In genomic region chr8:117097051-117097563, GRCm38 (mm10) we compare ENCODE assay signal across 14 mouse cellular contexts. TPM values are rescaled to one million over a fixed set of nuclear protein-coding genes. Genes with fewer than 3 reads are reported as not detected.
DNase-seq lines count a peak whose midpoint lies in the region; ATAC-seq lines count a peak whose summit lies in the region.
"Had no signal": no experiment of that assay in that cellular context is flagged by ENCODE, and none has a peak within 500 bp of the region (broad histone marks: within the 10 kb centered on the region; RNA-seq: fewer than 3 reads in every experiment).

No protein-coding gene starts in this region.

- DNase-seq in hindbrain, embryonic 14.5 days (ENCODE audit: low spot score), result no peak
- no peak for DNase-seq in hindbrain, embryonic 10.5 days (ENCODE audit: low spot score)
- DNase-seq in midbrain, embryonic 14.5 days, result no peak
- DNase-seq in midbrain, embryonic 11.5 days (ENCODE audit: low spot score, missing footprints), result no peak
- DNase-seq in heart, postnatal 10 days, result no peak
- no peak for DNase-seq in right cerebral cortex, postnatal 25 days
- DNase-seq: cerebellum, adult 11 months; heart, adult 2 months; spleen, adult 18-20 months; thymus, adult 2 months had no signal

- intact Hi-C loops in heart, postnatal 10 days (cut with DNase I), result no loop called here

- H3K4me2 ChIP-seq in hindbrain, embryonic 14.5 days (replicated peaks), result peak overlapping the region; percentile 21; the same call in 1 of the 2 replicates
- H3K4me2 ChIP-seq in midbrain, embryonic 14.5 days (ENCODE audit: low read length), result 0 out of 2 replicates have a peak overlapping the region, but pooled peaks have one; percentile 8
- no peak overlapping the region for H3K4me2 ChIP-seq in midbrain, embryonic 11.5 days
- H3K4me2 ChIP-seq in intestine, embryonic 16.5 days (ENCODE audit: low read depth, low read length), result peak overlapping the region; percentile 13; the same call in 1 of the 2 replicates
- peak overlapping the region; percentile 35 for H3K4me2 ChIP-seq in stomach, embryonic 15.5 days

- peaks cover 8% of the 10 kb centered on the region; the same call in 1 of the 2 replicates for H3K4me1 ChIP-seq in hindbrain, embryonic 14.5 days (replicated peaks; ENCODE audit: control insufficient read depth, insufficient read depth, low read length)
- H3K4me1 ChIP-seq in hindbrain, embryonic 10.5 days (replicated peaks), result peaks cover 19% of the 10 kb centered on the region
- 0 out of 2 replicates have a peak, but pooled peaks cover 5% of the 10 kb centered on the region for H3K4me1 ChIP-seq in midbrain, embryonic 14.5 days (ENCODE audit: control insufficient read depth, insufficient read depth, low read length)
- H3K4me1 ChIP-seq in midbrain, embryonic 11.5 days (ENCODE audit: control insufficient read depth, insufficient read depth, low read length), result peaks cover 3% of the 10 kb centered on the region; the same call in 1 of the 2 replicates
- H3K4me1 ChIP-seq in intestine, embryonic 16.5 days (ENCODE audit: control insufficient read depth, insufficient read depth, low read length), result peaks cover 20% of the 10 kb centered on the region
- H3K4me1 ChIP-seq in stomach, embryonic 15.5 days, result 0 out of 2 replicates have a peak, but pooled peaks cover 3% of the 10 kb centered on the region

- 0 out of 2 replicates have a peak overlapping the region, but pooled peaks have one; percentile 6 for H3K9ac ChIP-seq in hindbrain, embryonic 14.5 days
- H3K9ac ChIP-seq in midbrain, embryonic 14.5 days (replicated peaks; ENCODE audit: low read length), result no peak overlapping the region
- H3K9ac ChIP-seq in midbrain, embryonic 11.5 days (ENCODE audit: low read length), result no peak overlapping the region
- H3K9ac ChIP-seq in intestine, embryonic 16.5 days (ENCODE audit: low read depth, low read length), result no peak overlapping the region; the same call in 1 of the 2 replicates
- H3K9ac ChIP-seq in stomach, embryonic 15.5 days, result no peak overlapping the region

- WGBS in hindbrain, embryonic 14.5 days, result 62% methylated on average over 10 of the region's 10 CpGs
- whole genome bisulfite sequencing in hindbrain, embryonic 10.5 days, result 81% methylated on average over 10 of the region's 10 CpGs
- WGBS in midbrain, embryonic 14.5 days, result 76% methylated on average over 10 of the region's 10 CpGs
- 81% methylated on average over 10 of the region's 10 CpGs for WGBS in midbrain, embryonic 11.5 days
- WGBS in intestine, embryonic 16.5 days, result 39% methylated on average over 10 of the region's 10 CpGs
- WGBS in stomach, embryonic 15.5 days, result 51% methylated on average over 10 of the region's 10 CpGs

- no peaks in the 10 kb centered on the region for H3K27me3 ChIP-seq in hindbrain, embryonic 14.5 days (ENCODE audit: control insufficient read depth, insufficient read depth, low read length)
- H3K27me3 ChIP-seq in hindbrain, embryonic 10.5 days (ENCODE audit: insufficient read depth, poor library complexity, severe bottlenecking), result no peaks in the 10 kb centered on the region
- no peaks in the 10 kb centered on the region for H3K27me3 ChIP-seq in midbrain, embryonic 14.5 days (ENCODE audit: control insufficient read depth, insufficient read depth, low read length)
- no peaks in the 10 kb centered on the region for H3K27me3 ChIP-seq in midbrain, embryonic 11.5 days (ENCODE audit: control insufficient read depth, insufficient read depth, low read length)
- H3K27me3 ChIP-seq in intestine, embryonic 16.5 days (replicated peaks; ENCODE audit: control insufficient read depth, insufficient read depth, low read length), result no peaks in the 10 kb centered on the region
- no peaks in the 10 kb centered on the region for H3K27me3 ChIP-seq in stomach, embryonic 15.5 days (replicated peaks)

- peaks cover 6% of the 10 kb centered on the region; the same call in 1 of the 2 replicates for H3K9me3 ChIP-seq in hindbrain, embryonic 14.5 days (ENCODE audit: control insufficient read depth, low read length)
- no peaks in the 10 kb centered on the region for H3K9me3 ChIP-seq in hindbrain, embryonic 10.5 days
- H3K9me3 ChIP-seq in midbrain, embryonic 14.5 days (ENCODE audit: control insufficient read depth, low read length), result peaks cover 7% of the 10 kb centered on the region; the same call in 1 of the 2 replicates
- peaks cover 3% of the 10 kb centered on the region; the same call in 1 of the 2 replicates for H3K9me3 ChIP-seq in midbrain, embryonic 11.5 days (ENCODE audit: control insufficient read depth, low read length)
- 0 out of 2 replicates have a peak, but pooled peaks cover 3% of the 10 kb centered on the region for H3K9me3 ChIP-seq in intestine, embryonic 16.5 days (ENCODE audit: control insufficient read depth, low read length)
- no peaks in the 10 kb centered on the region for H3K9me3 ChIP-seq in stomach, embryonic 15.5 days

- no peak overlapping the region for H3K4me3 ChIP-seq in hindbrain, embryonic 14.5 days (replicated peaks; ENCODE audit: low read length)
- no peak overlapping the region for H3K4me3 ChIP-seq in hindbrain, embryonic 10.5 days
- no peak overlapping the region for H3K4me3 ChIP-seq in midbrain, embryonic 14.5 days (replicated peaks; ENCODE audit: low read depth, low read length)
- H3K4me3 ChIP-seq in midbrain, embryonic 11.5 days (ENCODE audit: low read depth, low read length), result no peak overlapping the region
- H3K4me3 ChIP-seq in intestine, embryonic 16.5 days (ENCODE audit: low read length), result no peak overlapping the region
- no peak overlapping the region for H3K4me3 ChIP-seq in stomach, embryonic 15.5 days (replicated peaks)
- H3K4me3 ChIP-seq: heart, adult 2 months had no signal

- H3K27ac ChIP-seq in hindbrain, embryonic 14.5 days, result peak overlapping the region; percentile 64
- no peak overlapping the region for H3K27ac ChIP-seq in hindbrain, embryonic 10.5 days
- H3K27ac ChIP-seq in midbrain, embryonic 14.5 days (replicated peaks; ENCODE audit: low read depth, low read length), result peak overlapping the region; percentile 52; the same call in 1 of the 2 replicates
- no peak overlapping the region for H3K27ac ChIP-seq in midbrain, embryonic 11.5 days (ENCODE audit: low read depth, low read length)
- H3K27ac ChIP-seq in intestine, embryonic 16.5 days (ENCODE audit: low read length), result peak overlapping the region; percentile 46
- peak overlapping the region; percentile 62 for H3K27ac ChIP-seq in stomach, embryonic 15.5 days
- H3K27ac ChIP-seq: heart, adult 2 months had no signal

- peak; percentile 14; the same call in 1 of the 2 replicates for ATAC-seq in hindbrain, embryonic 14.5 days (ENCODE audit: low FRiP score)
- ATAC-seq in midbrain, embryonic 14.5 days (ENCODE audit: low FRiP score, low TSS enrichment), result no peak
- ATAC-seq in midbrain, embryonic 11.5 days (ENCODE audit: low FRiP score), result no peak
- ATAC-seq in intestine, embryonic 16.5 days, result peak; percentile 53
- ATAC-seq in stomach, embryonic 15.5 days (ENCODE audit: insufficient read depth, low FRiP score, low read depth), result no peak

- no peaks in the 10 kb centered on the region for H3K36me3 ChIP-seq in hindbrain, embryonic 14.5 days (replicated peaks; ENCODE audit: control insufficient read depth, insufficient read depth)
- H3K36me3 ChIP-seq in hindbrain, embryonic 10.5 days, result no peaks in the 10 kb centered on the region
- no peaks in the 10 kb centered on the region for H3K36me3 ChIP-seq in midbrain, embryonic 14.5 days (ENCODE audit: control insufficient read depth, insufficient read depth, low read length)
- no peaks in the 10 kb centered on the region for H3K36me3 ChIP-seq in midbrain, embryonic 11.5 days (ENCODE audit: control insufficient read depth, insufficient read depth, low read length)
- no peaks in the 10 kb centered on the region for H3K36me3 ChIP-seq in intestine, embryonic 16.5 days (ENCODE audit: control insufficient read depth, insufficient read depth, low read length)
- no peaks in the 10 kb centered on the region for H3K36me3 ChIP-seq in stomach, embryonic 15.5 days

RNA-seq across cellular contexts. Expression of gene Bco1, which starts 1.5 kb away (rescaled TPM):
- polyA plus RNA-seq in hindbrain, embryonic 14.5 days (2014; fragmentation: Nextera tagmentation; extraction: Ambion mirVana), result 0.17 and 0.25 TPM in 2 replicates
- polyA plus RNA-seq in hindbrain, embryonic 10.5 days (2016; fragmentation: Nextera tagmentation; extraction: Ambion mirVana), result 0.21 and 0.22 TPM in 2 replicates
- 0.18 TPM in 1 of 2 replicates, not detected in the other for polyA plus RNA-seq in midbrain, embryonic 14.5 days (2014; fragmentation: Nextera tagmentation; extraction: Ambion mirVana)
- 0.18 and 0.28 TPM in 2 replicates for polyA plus RNA-seq in midbrain, embryonic 11.5 days (2014; fragmentation: Nextera tagmentation; extraction: Ambion mirVana)
- polyA plus RNA-seq in intestine, embryonic 16.5 days (2015; fragmentation: Nextera tagmentation; extraction: Ambion mirVana), result 1.2 TPM in 2 replicates
- 1.1 and 1.2 TPM in 2 replicates for polyA plus RNA-seq in stomach, embryonic 15.5 days (2015; fragmentation: Nextera tagmentation; extraction: Ambion mirVana)
- total RNA-seq in heart, postnatal 10 days (2021), result under 1 TPM in 1 of 2 experiments, not detected in 1; 0.14 TPM
- total RNA-seq: heart, adult 2 months; left cerebral cortex, postnatal 14 days had no signal

RNA-seq across cellular contexts. Expression of gene Pkd1l2, which starts 14.9 kb away (rescaled TPM):
- polyA plus RNA-seq in hindbrain, embryonic 14.5 days (2014; fragmentation: Nextera tagmentation; extraction: Ambion mirVana), result 0.05 and 0.12 TPM in 2 replicates
- polyA plus RNA-seq in hindbrain, embryonic 10.5 days (2016; fragmentation: Nextera tagmentation; extraction: Ambion mirVana), result 0.24 TPM in 1 of 2 replicates, not detected in the other
- polyA plus RNA-seq in midbrain, embryonic 14.5 days (2014; fragmentation: Nextera tagmentation; extraction: Ambion mirVana), result 0.12 TPM in 1 of 2 replicates, not detected in the other
- not detected in 2 replicates for polyA plus RNA-seq in midbrain, embryonic 11.5 days (2014; fragmentation: Nextera tagmentation; extraction: Ambion mirVana)
- 0.18 and 0.28 TPM in 2 replicates for polyA plus RNA-seq in intestine, embryonic 16.5 days (2015; fragmentation: Nextera tagmentation; extraction: Ambion mirVana)
- polyA plus RNA-seq in stomach, embryonic 15.5 days (2015; fragmentation: Nextera tagmentation; extraction: Ambion mirVana), result 0.10 and 0.18 TPM in 2 replicates
- total RNA-seq in heart, postnatal 10 days (2021), result under 1 TPM in 1 of 2 experiments, not detected in 1; 0.17 TPM
- total RNA-seq: heart, adult 2 months; left cerebral cortex, postnatal 14 days had no signal
- polyA plus RNA-seq: embryonic facial prominence, embryonic 11.5 days; heart, adult 2 months had no signal

Comparison
In these comparisons a context has a peak if more than half of its experiments do, and no peak if none do; other contexts are left out.
1. H3K27ac ChIP-seq: peak in hindbrain, embryonic 14.5 days (single experiment), midbrain, embryonic 14.5 days (single experiment), intestine, embryonic 16.5 days (single experiment) and stomach, embryonic 15.5 days (single experiment); none in hindbrain, embryonic 10.5 days (single experiment) and midbrain, embryonic 11.5 days (single experiment).
2. ATAC-seq: peak in hindbrain, embryonic 14.5 days (single experiment) and intestine, embryonic 16.5 days (single experiment); none in midbrain, embryonic 14.5 days (single experiment), midbrain, embryonic 11.5 days (single experiment) and stomach, embryonic 15.5 days (single experiment).